Mouse (Mus musculus) C2C12 (cell line): ENCODE measurements at regions not wholly inside any gene's neighbourhood (a gene's known extent, or its start where the extent isn't known, plus 50 kb on each side); places are given as distances from the start of the nearest gene placed in this dataset.

Experiments used
- CTCF ChIP-seq: IDR thresholded peaks from one replicate; pipeline ENCODE4 v1.5.1; 2011; ENCODE audit not compliant: control insufficient read depth, insufficient read depth, insufficient read length
- MAX ChIP-seq: IDR thresholded peaks from one replicate; pipeline ENCODE4 v1.6.1; 2011; ENCODE audit warnings: mild to moderate bottlenecking, control low read depth
- MYOG ChIP-seq: IDR thresholded peaks from one replicate; pipeline ENCODE4 v1.6.1; 2011; ENCODE audit not compliant: control insufficient read depth, insufficient read length; ENCODE audit errors: extremely low read depth

DNA sequence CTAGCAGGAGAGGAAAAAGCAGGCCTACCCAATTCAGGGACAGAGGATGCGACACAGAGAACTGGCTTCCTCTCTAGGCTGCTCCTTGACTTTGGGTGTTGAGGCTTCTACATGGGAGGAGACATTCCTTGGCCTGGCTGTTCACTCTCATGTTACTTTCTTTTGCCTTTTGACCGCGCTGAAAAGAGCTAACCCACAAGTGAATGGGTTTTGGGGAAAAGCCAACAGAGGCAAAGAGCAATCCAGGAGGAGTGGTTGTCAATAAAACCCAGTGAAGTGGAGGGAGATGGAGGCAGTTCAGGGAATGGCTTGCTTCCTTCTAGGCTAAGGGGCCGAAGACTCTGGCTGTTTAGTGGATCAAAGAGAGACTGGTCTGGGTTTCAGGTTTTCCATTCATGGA is 167.6 kb upstream of the Podxl start:
- no peak for TF ChIP-seq CTCF
- TF ChIP-seq MAX: no peak
- no peak for TF ChIP-seq MYOG
